Mouse (Mus musculus) erythroblast, embryonic 14.5 days (primary cell): ENCODE measurements around the gene Treml1.

Experiments
- GATA1 ChIP-seq: IDR thresholded peaks from 2 replicates; pipeline ENCODE4 v1.6.1; 2012; ENCODE audit warnings: low read length, inconsistent platforms, mixed read lengths
- TAL1 ChIP-seq: IDR thresholded peaks from 3 replicates; pipeline ENCODE4 v1.6.1; 2012; ENCODE audit warnings: low read length, inconsistent platforms, mixed read lengths

DNA sequence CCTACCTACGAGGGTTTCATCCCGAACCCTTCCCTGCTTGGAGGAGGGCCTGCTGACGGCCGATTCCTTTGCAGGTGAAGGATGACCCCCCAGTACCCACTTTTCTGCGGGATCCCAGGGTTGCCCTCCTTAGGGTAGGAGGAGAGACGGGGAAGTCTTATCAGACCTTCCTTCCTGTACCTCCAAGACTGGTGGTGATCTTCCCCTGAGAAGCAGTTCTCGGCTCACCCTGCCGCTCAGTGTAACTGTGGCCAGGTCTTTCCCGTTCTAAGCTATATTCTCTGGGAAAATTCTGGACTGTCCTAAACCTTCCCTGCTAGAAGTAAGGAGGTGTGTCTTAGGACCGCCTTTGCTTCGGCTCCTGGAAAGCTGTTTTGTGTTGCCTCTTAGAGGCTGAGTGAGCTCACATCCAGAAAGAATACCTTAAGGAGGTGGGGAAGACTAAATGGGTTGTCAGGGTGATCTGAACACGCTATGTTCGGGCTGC lies 50.6 kb downstream of the Treml1 start:
- no peak for TF ChIP-seq TAL1
- TF ChIP-seq GATA1, result no peak
